Mouse (Mus musculus): ENCODE data around the gene Zfp654. TPM values are rescaled to one million over a fixed set of nuclear protein-coding genes. Genes with fewer than 3 reads are reported as not detected.

The Zfp654 gene
- polyA plus RNA-seq (2015; fragmentation: Nextera tagmentation; extraction: Ambion mirVana), result 5.8 and 6.4 TPM in 2 replicates

DNA sequence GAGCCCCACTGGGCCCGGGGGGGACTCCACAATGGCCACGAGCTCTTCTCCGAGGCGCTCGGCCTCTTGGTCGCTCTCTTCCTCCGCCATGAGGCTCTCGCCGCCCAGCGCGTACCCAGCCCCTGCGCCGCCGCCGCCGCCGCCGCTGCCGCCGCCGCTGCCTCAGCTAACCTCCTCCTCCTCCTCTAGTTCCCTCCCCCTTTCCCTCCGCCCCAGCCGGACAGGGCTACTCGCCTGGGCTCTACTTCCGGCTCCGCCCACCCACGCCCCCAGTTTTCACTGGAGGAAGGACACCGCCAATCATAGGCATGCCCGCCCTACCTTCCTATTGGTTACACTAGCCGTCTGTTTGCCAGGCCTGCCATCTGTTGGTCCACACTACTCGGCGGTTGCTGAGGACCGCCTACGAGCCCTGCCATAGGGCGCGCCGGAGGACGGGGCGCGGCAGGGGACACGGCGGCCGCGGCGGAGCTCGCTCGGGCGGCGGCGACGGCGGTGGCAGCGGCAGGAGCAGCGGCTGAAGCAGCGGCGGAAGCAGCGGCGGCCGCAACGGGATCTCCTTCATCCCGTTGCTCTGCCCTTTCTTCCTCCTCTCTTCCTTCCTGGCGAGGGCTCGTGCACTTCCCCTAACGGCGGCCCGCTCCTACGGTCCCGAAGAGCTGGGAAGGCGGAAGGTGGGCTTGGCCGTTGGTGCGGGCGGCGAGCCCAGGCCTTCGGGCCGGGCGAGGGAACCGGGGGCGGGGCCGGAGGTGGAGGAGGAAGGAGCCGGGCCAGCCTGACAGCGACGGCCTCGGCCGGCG, at the start of gene Zfp654, which contains the start of gene Cggbp1:
TSS of gene Zfp654 (minus strand) at position 90 of the 800 bp plus-strand sequence.
TSS of gene Cggbp1 (plus strand) at position 434 of the 800 bp plus-strand sequence.
- Histone ChIP-seq H3K4me1 (peaks cover 18% of the 10 kb centered on the region), H3K9ac (peak within 1 kb of the TSS; percentile 95), H3K9me3 (replicated peaks) (no peaks in the 10 kb centered on the region), H3K27ac (peak within 1 kb of the TSS; percentile 99), H3K36me3 (peaks cover 27% of the 10 kb centered on the region), H3K4me2 (peak within 1 kb of the TSS; percentile 90), H3K27me3 (no peaks in the 10 kb centered on the region), H3K4me3 (replicated peaks) (peak within 1 kb of the TSS; percentile 97)
- ATAC-seq (replicated peaks; ENCODE audit: low FRiP score), result peak; percentile 100
- WGBS, result under 1% methylated on average over 78 of the region's 85 CpGs

DNA sequence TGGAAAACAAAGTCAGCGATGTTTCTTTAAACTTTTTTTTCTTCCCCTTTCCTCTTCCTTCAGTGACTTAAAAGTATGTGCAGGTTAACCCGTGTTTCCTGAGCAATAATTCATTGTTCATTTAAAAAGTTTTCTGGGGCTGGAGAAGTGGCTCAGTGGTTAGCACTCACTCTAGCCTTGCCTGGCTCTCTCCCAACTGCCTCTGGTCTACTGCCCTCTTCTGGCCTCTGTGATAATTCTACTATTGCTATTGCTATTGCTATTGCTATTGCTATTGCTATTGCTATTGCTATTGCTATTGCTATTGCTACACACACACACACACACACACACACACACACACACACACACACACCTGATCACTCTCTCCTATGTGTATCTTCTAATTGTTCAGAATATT, 47.6 kb upstream of the Zfp654 start:
- Histone ChIP-seq H3K9me3 (replicated peaks) (no peaks in the 10 kb centered on the region), H3K4me1 (no peaks in the 10 kb centered on the region), H3K36me3 (no peaks in the 10 kb centered on the region), H3K9ac (no peak overlapping the region), H3K27ac (no peak overlapping the region), H3K4me2 (no peak overlapping the region), H3K4me3 (replicated peaks) (no peak overlapping the region), H3K27me3 (no peaks in the 10 kb centered on the region)
- WGBS, result 40% methylated on average over 2 of the region's 2 CpGs
- ATAC-seq (replicated peaks; ENCODE audit: low FRiP score), result no peak; the same call in 1 of the 2 replicates

DNA sequence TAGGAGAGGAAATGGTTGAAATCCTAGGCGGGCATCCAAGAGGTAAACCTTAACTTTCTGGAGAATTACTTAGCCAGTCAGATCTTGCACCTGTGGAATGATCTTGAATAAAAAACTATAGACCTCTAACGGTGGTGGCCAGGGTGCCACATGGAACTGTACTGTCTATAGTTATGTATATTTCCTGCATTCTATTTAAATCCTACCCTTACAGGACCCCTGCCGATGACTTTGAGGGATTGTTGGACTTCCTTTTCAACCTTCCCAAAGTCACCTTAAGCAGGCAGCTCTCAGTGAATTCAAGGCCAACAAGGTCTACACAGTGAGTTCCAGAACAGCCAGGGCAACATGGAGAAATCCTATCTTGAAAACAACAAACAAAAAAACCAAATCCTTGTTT, 38.0 kb upstream of the Zfp654 start:
- Histone ChIP-seq H3K4me3 (replicated peaks) (no peak overlapping the region), H3K27ac (no peak overlapping the region), H3K9me3 (replicated peaks) (0 out of 2 replicates have a peak, but pooled peaks cover 9% of the 10 kb centered on the region), H3K4me1 (peaks cover 6% of the 10 kb centered on the region), H3K27me3 (no peaks in the 10 kb centered on the region), H3K36me3 (no peaks in the 10 kb centered on the region), H3K9ac (no peak overlapping the region), H3K4me2 (no peak overlapping the region)
- 94% methylated on average over 3 of the region's 3 CpGs for WGBS
- ATAC-seq (replicated peaks; ENCODE audit: low FRiP score), result no peak

DNA sequence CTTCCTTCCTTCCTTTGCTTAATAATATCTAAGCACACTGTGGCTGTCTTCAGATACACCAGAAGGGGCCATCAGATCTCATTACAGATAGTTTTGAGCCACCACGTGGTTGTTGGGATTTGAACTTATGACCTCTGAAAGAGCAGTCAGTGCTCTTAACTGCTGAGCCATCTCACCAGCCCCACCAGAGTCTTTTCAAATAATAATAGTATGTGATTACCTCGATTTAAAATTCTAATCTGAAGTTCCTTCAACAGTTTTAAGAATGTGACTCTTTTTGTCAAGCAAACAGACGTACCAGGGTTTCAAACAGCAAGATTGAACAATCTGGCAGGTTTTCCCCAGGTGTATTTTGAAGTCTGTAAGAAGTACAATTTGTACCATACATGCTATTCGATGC, 34.1 kb upstream of the Zfp654 start:
- Histone ChIP-seq H3K4me2 (no peak overlapping the region), H3K4me1 (peaks cover 13% of the 10 kb centered on the region), H3K9ac (no peak overlapping the region), H3K36me3 (no peaks in the 10 kb centered on the region), H3K27me3 (no peaks in the 10 kb centered on the region), H3K9me3 (replicated peaks) (0 out of 2 replicates have a peak, but pooled peaks cover 9% of the 10 kb centered on the region), H3K27ac (no peak overlapping the region), H3K4me3 (replicated peaks) (no peak overlapping the region)
- no peak for ATAC-seq (replicated peaks; ENCODE audit: low FRiP score)
- 47% methylated on average over 4 of the region's 4 CpGs for WGBS

DNA sequence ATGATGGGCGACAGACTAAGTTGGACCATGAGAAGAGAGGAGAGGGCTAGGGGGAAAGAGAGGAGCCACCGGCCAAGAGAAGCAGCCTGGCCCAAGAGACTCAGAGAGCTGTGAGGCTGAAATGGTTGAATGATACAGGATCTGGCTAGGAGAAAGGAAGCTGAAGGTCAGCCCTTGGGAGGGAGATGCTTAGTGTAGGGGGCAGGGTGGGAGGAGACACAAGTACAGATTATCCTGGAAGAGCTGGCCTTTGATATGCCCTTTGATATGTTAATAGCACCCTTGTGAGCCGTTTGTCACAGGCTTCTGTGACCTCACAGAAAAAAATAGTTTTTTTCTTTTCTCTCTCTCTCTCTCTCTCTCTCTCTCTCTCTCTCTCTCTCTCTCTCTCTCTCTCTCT, 33.7 kb upstream of the Zfp654 start:
- H3K27me3 ChIP-seq, result no peaks in the 10 kb centered on the region

DNA sequence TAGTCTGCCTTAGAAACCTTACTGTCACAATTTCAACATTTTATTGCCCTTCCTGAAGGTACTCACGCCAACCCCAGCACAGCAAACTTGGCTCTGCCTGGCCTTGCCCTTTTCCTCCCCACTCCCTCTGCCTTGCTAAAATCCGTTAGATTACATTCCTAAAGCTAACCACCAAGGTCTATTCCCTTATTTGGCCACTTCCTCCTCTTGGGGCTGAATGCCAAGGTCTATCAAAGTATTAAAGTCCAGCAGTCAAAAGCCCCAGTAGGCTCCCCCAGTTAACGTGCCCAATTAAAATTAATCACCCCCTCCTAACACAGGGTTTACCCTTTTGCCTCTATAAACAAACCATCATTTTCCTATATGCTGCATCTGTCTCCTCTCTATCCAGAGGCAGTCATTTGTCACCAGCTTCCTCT, 33.0 kb upstream of the Zfp654 start:
- Histone ChIP-seq H3K4me1 (peaks cover 13% of the 10 kb centered on the region), H3K9me3 (replicated peaks) (0 out of 2 replicates have a peak, but pooled peaks cover 7% of the 10 kb centered on the region), H3K4me2 (no peak overlapping the region), H3K9ac (no peak overlapping the region), H3K36me3 (no peaks in the 10 kb centered on the region), H3K27ac (peak overlapping the region; percentile 54), H3K27me3 (no peaks in the 10 kb centered on the region), H3K4me3 (replicated peaks) (no peak overlapping the region)
- ATAC-seq (replicated peaks; ENCODE audit: low FRiP score), result peak; percentile 78
- WGBS, result 5% methylated on average over 3 of the region's 3 CpGs

More for the DNA sequence above, 33.7 kb upstream of the Zfp654 start:
- H3K36me3 ChIP-seq, result no peaks in the 10 kb centered on the region
- H3K9ac ChIP-seq, result no peak overlapping the region
- H3K27ac ChIP-seq, result 0 out of 2 replicates have a peak overlapping the region, but pooled peaks have one; percentile 32
- no peak overlapping the region for H3K4me3 ChIP-seq (replicated peaks)
- H3K4me1 ChIP-seq, result peaks cover 13% of the 10 kb centered on the region
- H3K4me2 ChIP-seq, result no peak overlapping the region
- WGBS, result 15% methylated on average over 3 of the region's 3 CpGs
- no peak; the same call in 1 of the 2 replicates for ATAC-seq (replicated peaks; ENCODE audit: low FRiP score)
- 0 out of 2 replicates have a peak, but pooled peaks cover 9% of the 10 kb centered on the region for H3K9me3 ChIP-seq (replicated peaks)

DNA sequence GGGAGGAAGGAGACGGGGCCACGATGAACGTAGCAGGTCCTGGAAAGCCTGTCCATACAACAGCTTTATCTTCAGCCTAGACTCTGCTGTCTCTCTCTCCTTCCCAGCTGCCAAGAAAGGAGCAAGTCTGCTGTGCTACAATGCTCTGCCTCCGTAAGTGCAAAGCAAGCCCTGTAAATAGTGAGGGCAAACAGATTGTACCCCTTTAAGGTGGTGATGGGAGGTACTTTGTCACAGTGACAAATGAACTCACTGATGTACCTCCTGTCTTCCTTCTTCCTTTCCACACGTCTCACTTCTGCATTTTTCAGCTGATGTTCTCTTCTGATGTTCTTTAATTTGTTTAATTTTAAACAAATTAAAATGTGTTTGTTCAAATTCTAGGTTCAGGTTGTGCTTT, 32.4 kb upstream of the Zfp654 start:
- H3K27ac ChIP-seq, result peak overlapping the region; percentile 54
- H3K36me3 ChIP-seq, result no peaks in the 10 kb centered on the region
- no peaks in the 10 kb centered on the region for H3K27me3 ChIP-seq
- 0 out of 2 replicates have a peak, but pooled peaks cover 4% of the 10 kb centered on the region for H3K9me3 ChIP-seq (replicated peaks)
- peaks cover 13% of the 10 kb centered on the region for H3K4me1 ChIP-seq
- H3K4me2 ChIP-seq, result no peak overlapping the region
- no peak overlapping the region for H3K9ac ChIP-seq
- ATAC-seq (replicated peaks; ENCODE audit: low FRiP score), result no peak
- 42% methylated on average over 5 of the region's 5 CpGs for WGBS
- H3K4me3 ChIP-seq (replicated peaks), result no peak overlapping the region

DNA sequence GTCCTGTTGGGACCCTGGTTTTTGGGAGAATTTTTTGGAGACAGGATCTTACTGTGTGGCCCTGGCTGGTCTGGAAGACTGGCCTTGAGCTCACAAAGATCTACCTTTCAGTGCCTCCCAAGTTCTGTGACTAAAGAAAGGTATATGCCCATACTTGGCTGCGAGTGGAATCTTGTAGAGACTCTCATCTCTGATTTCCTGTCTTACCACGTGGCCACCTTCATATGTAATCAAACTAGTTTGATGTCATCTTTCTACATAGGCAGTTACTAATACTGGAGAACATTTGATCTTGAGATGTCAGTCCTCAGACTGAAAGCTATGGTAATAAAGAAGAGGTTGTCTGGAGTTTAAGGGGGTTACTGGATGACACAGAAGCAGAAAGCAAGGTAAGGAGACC, 30.0 kb upstream of the Zfp654 start:
- no peak for ATAC-seq (replicated peaks; ENCODE audit: low FRiP score)
- Histone ChIP-seq H3K4me3 (replicated peaks) (no peak overlapping the region), H3K27me3 (no peaks in the 10 kb centered on the region), H3K27ac (no peak overlapping the region), H3K4me2 (no peak overlapping the region), H3K36me3 (no peaks in the 10 kb centered on the region), H3K9me3 (replicated peaks) (no peaks in the 10 kb centered on the region), H3K9ac (no peak overlapping the region), H3K4me1 (peaks cover 13% of the 10 kb centered on the region)
- 82% methylated on average over 2 of the region's 2 CpGs for WGBS

DNA sequence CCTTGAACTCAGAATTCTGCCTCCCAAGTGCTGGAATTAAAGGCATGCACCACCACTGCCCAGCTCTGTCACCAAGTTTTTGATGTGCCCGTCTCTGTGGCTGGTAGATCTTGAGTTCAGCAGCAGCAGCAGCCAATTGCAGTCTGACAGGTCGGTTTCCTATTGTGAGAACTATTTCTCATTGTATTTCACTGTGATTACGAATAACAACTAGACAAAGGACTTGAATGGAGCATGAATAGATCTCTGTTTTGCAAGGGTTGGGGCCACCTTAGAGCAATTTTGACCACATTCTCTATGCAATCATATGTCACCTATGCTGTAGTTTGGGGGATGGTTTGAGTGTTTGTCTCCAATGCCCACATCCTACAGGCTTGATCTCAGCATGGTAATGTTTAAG, 29.5 kb upstream of the Zfp654 start:
- ATAC-seq (replicated peaks; ENCODE audit: low FRiP score), result no peak
- H3K36me3 ChIP-seq, result no peaks in the 10 kb centered on the region
- H3K4me2 ChIP-seq, result no peak overlapping the region
- no peak overlapping the region for H3K9ac ChIP-seq
- H3K27ac ChIP-seq, result no peak overlapping the region
- H3K27me3 ChIP-seq, result no peaks in the 10 kb centered on the region
- 80% methylated on average over 3 of the region's 3 CpGs for WGBS
- H3K4me3 ChIP-seq (replicated peaks), result no peak overlapping the region
- peaks cover 13% of the 10 kb centered on the region for H3K4me1 ChIP-seq
- H3K9me3 ChIP-seq (replicated peaks), result no peaks in the 10 kb centered on the region

DNA sequence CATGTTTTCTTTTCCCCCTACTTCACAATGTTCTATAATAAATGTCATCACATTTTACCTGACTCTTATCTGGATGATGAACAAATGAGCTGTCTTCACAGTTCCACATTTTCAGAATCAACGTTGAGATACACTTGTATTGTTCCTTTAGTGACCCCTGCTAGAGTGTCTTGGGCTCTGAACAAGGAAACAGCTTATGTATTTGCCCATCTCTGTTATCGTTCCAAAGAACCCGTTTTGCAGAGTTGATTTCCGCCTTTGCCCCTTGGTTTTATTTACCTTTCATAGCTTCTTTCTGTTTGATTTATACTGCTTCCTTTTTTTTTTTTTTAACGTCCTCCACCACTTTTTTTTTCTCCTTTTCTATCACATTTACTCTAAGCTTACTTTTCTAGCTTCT, 28.3 kb upstream of the Zfp654 start:
- WGBS, result 39% methylated on average over 5 of the region's 5 CpGs
- Histone ChIP-seq H3K27me3 (no peaks in the 10 kb centered on the region), H3K4me3 (replicated peaks) (no peak overlapping the region), H3K4me1 (peaks cover 10% of the 10 kb centered on the region), H3K4me2 (no peak overlapping the region), H3K9me3 (replicated peaks) (no peaks in the 10 kb centered on the region), H3K36me3 (no peaks in the 10 kb centered on the region), H3K27ac (no peak overlapping the region), H3K9ac (no peak overlapping the region)
- ATAC-seq (replicated peaks; ENCODE audit: low FRiP score), result no peak

DNA sequence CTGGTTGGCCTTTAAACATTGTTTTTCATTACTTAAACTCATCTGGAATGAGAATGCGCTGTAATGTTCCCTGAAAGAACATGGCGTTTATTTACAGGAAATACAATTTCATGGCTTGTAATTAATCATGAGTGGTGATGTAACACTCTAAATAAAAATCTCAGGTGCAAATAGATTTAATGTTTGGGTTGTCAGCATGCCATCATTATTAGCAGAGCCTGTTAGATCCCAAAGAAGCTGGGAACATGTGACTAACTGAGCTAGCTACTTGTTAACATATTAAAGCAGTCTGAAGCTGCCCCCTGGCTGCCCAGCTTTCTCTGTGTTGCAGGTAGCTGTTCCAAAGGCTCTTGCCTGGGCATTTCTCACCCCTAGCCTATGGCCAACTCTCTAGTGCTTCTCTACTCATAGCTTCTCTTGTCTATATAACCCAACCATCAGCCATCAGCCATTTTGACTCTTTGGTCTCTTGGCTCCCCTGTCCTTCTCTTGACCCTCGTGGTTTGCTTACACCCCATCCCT, 27.2 kb upstream of the Zfp654 start:
- no peak for ATAC-seq (replicated peaks; ENCODE audit: low FRiP score)
- Histone ChIP-seq H3K27ac (no peak overlapping the region), H3K36me3 (no peaks in the 10 kb centered on the region), H3K4me1 (no peaks in the 10 kb centered on the region), H3K4me2 (no peak overlapping the region), H3K9ac (no peak overlapping the region), H3K4me3 (replicated peaks) (no peak overlapping the region), H3K27me3 (no peaks in the 10 kb centered on the region), H3K9me3 (replicated peaks) (no peaks in the 10 kb centered on the region)
- WGBS, result 71% methylated on average over 3 of the region's 3 CpGs

DNA sequence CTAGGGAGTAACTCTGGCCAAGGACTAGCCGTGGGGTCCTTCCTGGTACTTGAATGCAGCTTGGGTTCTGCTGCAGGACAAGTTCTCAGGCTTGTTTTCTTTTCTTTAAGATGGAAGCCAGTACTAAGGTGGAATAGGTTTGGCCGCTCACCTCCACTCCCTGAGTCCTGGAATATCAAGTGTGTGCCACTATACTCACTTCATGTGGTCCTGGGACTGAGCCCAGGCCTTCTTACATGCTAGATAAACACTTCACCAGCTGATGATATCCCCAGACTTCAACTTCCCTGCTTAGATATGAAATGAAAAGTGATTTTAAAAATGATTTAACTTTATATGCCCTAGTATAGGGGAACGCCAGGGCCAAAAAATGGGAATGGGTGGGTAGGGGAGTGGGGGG, 25.9 kb upstream of the Zfp654 start:
- 78% methylated on average over 3 of the region's 3 CpGs for WGBS

More for the DNA sequence above, 25.9 kb upstream of the Zfp654 start:
- no peak for ATAC-seq (replicated peaks; ENCODE audit: low FRiP score)
- no peak overlapping the region for H3K4me2 ChIP-seq
- H3K27ac ChIP-seq, result no peak overlapping the region
- H3K9ac ChIP-seq, result no peak overlapping the region
- H3K9me3 ChIP-seq (replicated peaks), result no peaks in the 10 kb centered on the region
- 0 out of 2 replicates have a peak, but pooled peaks cover 3% of the 10 kb centered on the region for H3K4me1 ChIP-seq
- no peaks in the 10 kb centered on the region for H3K27me3 ChIP-seq
- no peak overlapping the region for H3K4me3 ChIP-seq (replicated peaks)
- H3K36me3 ChIP-seq, result no peaks in the 10 kb centered on the region
